Mouse (Mus musculus) right cerebral cortex, adult 2 months (tissue): Measurements from ENCODE around the gene Lzic.

Experiments used
- DNase-seq, 2 experiments: peaks; one replicate each; pipeline ENCODE4 v3.0.0; 2021 to 2022; ENCODE audit warnings: low spot score in 2 of 2

Lzic gene

GRCm38 (mm10) chr4:149526330-149526729 lies 41.3 kb downstream of the Lzic start:
- no peak for DNase-seq

GRCm38 (mm10) chr4:149527621-149528354 lies 42.8 kb downstream of the Lzic start:
- no peak for DNase-seq

- DNase-seq, result no peak
Observed at GRCm38 (mm10) chr4:149529691-149530090, 44.7 kb downstream of the Lzic start.

DNA sequence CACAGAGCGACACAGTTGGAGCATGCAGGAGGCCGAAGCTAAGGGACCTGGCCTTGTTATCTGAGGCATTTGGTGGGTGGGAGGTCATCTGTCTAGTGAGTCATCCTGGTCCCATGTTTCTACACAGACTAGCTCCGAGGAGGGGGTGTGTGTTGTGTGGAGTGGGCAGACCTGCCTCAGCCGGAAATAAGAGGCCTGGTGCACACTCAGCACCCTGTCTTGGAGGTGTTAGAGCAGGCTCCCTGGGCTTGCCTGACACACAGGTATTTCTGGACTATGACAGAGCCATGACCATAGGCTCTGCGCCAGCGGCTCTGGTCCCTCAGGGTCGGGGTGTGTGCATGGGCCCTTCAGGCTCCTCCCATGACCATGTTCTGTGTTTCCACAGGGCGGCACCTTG lies 54.4 kb downstream of the Lzic start:
- DNase-seq, result no peak

DNA sequence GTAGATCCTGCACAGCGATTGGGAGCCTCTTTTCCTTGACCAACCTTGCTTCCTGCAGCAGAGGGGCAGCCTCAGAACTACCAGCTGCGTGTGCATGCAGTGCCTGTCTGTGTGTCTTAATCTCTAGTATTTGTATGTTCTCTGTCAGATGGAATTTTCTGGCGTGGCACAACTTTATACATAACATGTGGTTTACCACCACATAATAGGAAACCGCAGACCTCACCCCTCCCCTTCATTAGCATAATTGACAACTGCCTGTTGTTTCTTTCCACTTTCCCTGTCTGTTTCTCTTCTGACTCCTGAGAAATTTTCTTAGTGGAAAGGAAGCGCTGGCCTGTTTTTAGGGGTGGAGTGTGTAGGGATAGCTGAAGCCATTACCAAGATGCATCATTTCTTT lies 56.9 kb downstream of the Lzic start:
- no peak for DNase-seq

DNA sequence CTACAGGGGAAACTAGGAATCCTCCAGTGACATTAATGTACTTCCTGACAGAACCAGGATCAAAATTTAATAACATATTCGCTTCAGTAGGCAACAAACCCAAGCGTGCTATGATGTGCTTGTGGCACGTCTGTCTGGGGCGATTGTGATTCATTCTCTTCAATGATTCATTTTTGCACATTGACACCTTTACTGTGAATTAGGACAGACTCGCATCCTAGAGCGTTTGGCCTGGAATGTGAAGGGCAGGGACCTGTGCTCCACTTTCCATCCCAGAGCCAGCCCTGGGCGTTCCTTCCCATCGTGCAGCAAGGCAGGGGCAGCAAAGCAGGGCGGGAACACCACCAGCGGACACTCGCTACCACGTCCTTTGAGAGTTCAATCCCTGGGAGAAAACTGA lies 57.4 kb downstream of the Lzic start:
- no peak for DNase-seq

- peak; percentile 91 to 92 for DNase-seq
Observed at GRCm38 (mm10) chr4:149542927-149543553, 58.0 kb downstream of the Lzic start.

DNA sequence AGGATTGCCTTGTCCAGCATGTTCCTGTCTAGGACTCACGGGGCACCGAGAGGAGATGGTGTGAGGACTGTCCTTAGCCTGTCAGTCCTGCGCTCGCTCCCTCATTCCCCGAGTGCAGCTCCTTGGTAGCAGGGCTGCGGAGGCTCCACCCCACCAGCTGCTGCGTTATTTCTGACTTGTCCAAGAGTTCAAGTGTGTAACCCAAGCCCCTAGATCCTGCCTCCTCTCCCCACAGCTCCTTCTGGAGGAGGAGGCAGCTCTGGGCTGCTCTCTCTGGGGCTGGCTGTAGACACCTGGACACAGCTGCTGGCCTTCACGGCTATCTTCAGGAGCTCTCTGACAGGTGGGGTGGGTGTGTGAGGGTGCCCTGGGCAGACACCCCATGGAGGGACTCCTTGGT lies 59.9 kb downstream of the Lzic start:
- no peak for DNase-seq
